Mouse (Mus musculus) ES-E14 (cell line): ENCODE data around the gene Ykt6. TPM values are rescaled to one million over a fixed set of nuclear protein-coding genes. Genes with fewer than 3 reads are reported as not detected.

Source experiments
- DNase-seq: peaks from one replicate; pipeline ENCODE4 v3.0.0-alpha.2; 2013; ENCODE audit warnings: low read depth, low spot score
- H3K27ac ChIP-seq: 2 replicates; pipeline ENCODE4 v1.5.1; 2012; ENCODE audit warnings: low read depth, mild to moderate bottlenecking, low read length, moderate library complexity, mixed read lengths; ENCODE audit not compliant: poor library complexity, insufficient read depth, severe bottlenecking
- H3K36me3 ChIP-seq: 2 replicates; pipeline ENCODE4 v1.6.1; 2012; ENCODE audit warnings: mild to moderate bottlenecking, low read length, moderate library complexity, mixed read lengths; ENCODE audit not compliant: control insufficient read depth, poor library complexity, insufficient read depth, severe bottlenecking
- H3K4me1 ChIP-seq, 2 experiments: fragments of 150-350 bp in 1 of 2; sonication (generic) in 1 of 2; 2 replicates each; pipeline ENCODE4 v1.6.1; 2012; ENCODE audit warnings: low read length in 2 of 2, mild to moderate bottlenecking in 1 of 2, mixed read lengths in 1 of 2; ENCODE audit not compliant: control insufficient read depth in 2 of 2, insufficient read depth in 2 of 2, poor library complexity in 1 of 2
- H3K4me3 ChIP-seq, 2 experiments: fragments of 150-350 bp in 1 of 2; sonication (generic) in 1 of 2; 2 replicates each; pipeline ENCODE4 v1.5.1; 2012; ENCODE audit warnings: low read length in 2 of 2, low read depth in 1 of 2, mild to moderate bottlenecking in 1 of 2, mixed read lengths in 1 of 2; ENCODE audit not compliant: insufficient read depth in 1 of 2, poor library complexity in 1 of 2, severe bottlenecking in 1 of 2
- H3K9ac ChIP-seq: 2 replicates; pipeline ENCODE4 v1.6.1; 2012; ENCODE audit warnings: low read depth, mild to moderate bottlenecking, low read length, mixed read lengths; ENCODE audit not compliant: poor library complexity, insufficient read depth, severe bottlenecking
- H3K9me3 ChIP-seq: fragments of 150-350 bp; sonication (generic); 2 replicates; pipeline ENCODE4 v1.6.1; 2012; ENCODE audit warnings: low read depth, mild to moderate bottlenecking, low read length; ENCODE audit not compliant: control insufficient read depth, insufficient read depth
- CHD2 ChIP-seq: IDR thresholded peaks from 2 replicates; pipeline ENCODE4 v1.6.1; 2014; ENCODE audit warnings: mild to moderate bottlenecking, low read depth, low read length, inconsistent platforms
- HCFC1 ChIP-seq: IDR thresholded peaks from 2 replicates; pipeline ENCODE4 v1.6.1; 2012; ENCODE audit warnings: low read length, inconsistent platforms, borderline replicate concordance; ENCODE audit not compliant: insufficient read depth
- MAFK ChIP-seq: IDR thresholded peaks from 2 replicates; pipeline ENCODE4 v1.6.1; 2014; ENCODE audit warnings: mild to moderate bottlenecking, low read depth, low read length, inconsistent platforms; ENCODE audit not compliant: insufficient read depth
- ZC3H11A ChIP-seq: IDR thresholded peaks from 2 replicates; pipeline ENCODE4 v1.6.1; 2012; ENCODE audit warnings: low read depth, mild to moderate bottlenecking, inconsistent platforms, low read length, borderline replicate concordance
- ZNF384 ChIP-seq: IDR thresholded peaks from 2 replicates; pipeline ENCODE4 v1.6.1; 2012; ENCODE audit warnings: low read depth, low read length, inconsistent platforms
- in situ Hi-C, 2 experiments: fragments of 600-800 bp; cut with MboI; formaldehyde crosslinking; loops; one replicate each; pipeline ENCODE4 v1.15.1; 2025; ENCODE audit warnings: low sequenced_read_pairs in 2 of 2, inconsistent platforms in 1 of 2; ENCODE audit not compliant: unreplicated experiment in 2 of 2
- total RNA-seq: library from RNA; depleted of rRNA; stranded (reverse); fragments of 300-350 nt; gene quantifications from 2 replicates; pipeline ENCODE4 v1.2.3, GENCODE M21; 2012

Gene Ykt6
- total RNA-seq, 1 experiment: 72.2 TPM

DNA sequence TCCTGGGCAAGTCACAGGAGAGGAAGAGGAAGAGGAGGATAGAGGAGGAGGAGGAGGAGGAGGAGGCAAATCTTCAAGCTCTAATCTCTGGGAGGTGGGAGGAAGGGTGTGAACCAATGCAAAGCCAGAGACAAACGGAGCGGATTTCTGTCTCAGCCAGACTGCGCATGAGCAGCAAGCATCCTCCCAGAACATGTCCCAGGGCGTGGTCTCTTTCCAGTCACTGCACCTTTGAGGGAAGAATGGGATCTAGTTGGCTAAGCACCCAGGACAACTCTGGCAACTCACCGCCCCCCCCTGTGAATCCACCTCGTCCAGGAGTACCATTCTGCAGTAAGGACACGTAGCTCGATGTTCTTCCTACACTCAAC is 39.3 kb upstream of the Ykt6 start:
- H3K27ac ChIP-seq: no peak overlapping the region
- H3K9ac ChIP-seq: no peak overlapping the region
- no peak for DNase-seq
- no peak for TF ChIP-seq ZNF384
- TF ChIP-seq CHD2: no peak
- no peak for TF ChIP-seq MAFK
- no peak for TF ChIP-seq ZC3H11A
- TF ChIP-seq HCFC1: no peak
- in situ Hi-C loops: no loop called here
- no peaks in the 10 kb centered on the region for H3K36me3 ChIP-seq
- H3K9me3 ChIP-seq: no peaks in the 10 kb centered on the region
- H3K4me1 ChIP-seq: peaks cover 0 to 4% of the 10 kb centered on the region in 2 experiments; a peak in 2 of 4 replicates
- no peak overlapping the region for H3K4me3 ChIP-seq

- Histone ChIP-seq H3K27ac (no peak overlapping the region), H3K4me1 (peaks cover 0 to 4% of the 10 kb centered on the region in 2 experiments; a peak in 2 of 4 replicates), H3K36me3 (no peaks in the 10 kb centered on the region), H3K4me3 (no peak overlapping the region), H3K9ac (no peak overlapping the region), H3K9me3 (no peaks in the 10 kb centered on the region)
- TF ChIP-seq ZC3H11A (no peak), CHD2 (no peak)
- no peak for DNase-seq
- in situ Hi-C loops: no loop called here
These were observed 37.4 kb upstream of the Ykt6 start for GRCm38 (mm10) chr11:5918111-5918510.

DNA sequence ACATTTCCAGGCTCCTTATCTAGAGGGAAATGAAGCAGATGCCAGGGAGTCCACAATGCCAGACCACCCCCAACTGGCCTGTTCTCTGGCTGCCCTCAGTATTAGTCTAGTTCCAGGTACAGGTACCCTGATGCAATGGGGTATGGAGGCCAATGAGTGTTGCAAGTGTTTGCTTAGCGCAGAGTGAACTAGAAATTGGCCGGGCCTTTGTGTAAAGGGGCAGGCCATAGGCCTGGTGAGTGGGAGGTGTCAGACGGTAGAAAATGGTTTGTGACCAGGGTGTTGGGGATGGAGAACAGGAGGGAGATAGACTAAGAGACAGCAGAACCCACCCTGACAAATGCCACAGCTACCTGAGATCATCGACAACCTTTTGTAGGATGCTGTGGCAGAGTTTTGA is 35.9 kb upstream of the Ykt6 start:
- Histone ChIP-seq H3K27ac (no peak overlapping the region), H3K9ac (no peak overlapping the region), H3K9me3 (no peaks in the 10 kb centered on the region), H3K4me1 (peaks cover 2 to 4% of the 10 kb centered on the region in 2 experiments; a peak in 2 of 4 replicates), H3K4me3 (no peak overlapping the region), H3K36me3 (no peaks in the 10 kb centered on the region)
- TF ChIP-seq HCFC1 (no peak), ZNF384 (no peak), ZC3H11A (no peak), CHD2 (no peak)
- in situ Hi-C loops: no loop called here
- DNase-seq: no peak

GRCm38 (mm10) chr11:5920323-5920960 is 35.1 kb upstream of the Ykt6 start:
- Histone ChIP-seq H3K9ac (no peak overlapping the region), H3K36me3 (no peaks in the 10 kb centered on the region), H3K4me1 (peaks cover 2 to 4% of the 10 kb centered on the region in 2 experiments; a peak in 2 of 4 replicates), H3K27ac (no peak overlapping the region), H3K9me3 (no peaks in the 10 kb centered on the region), H3K4me3 (no peak overlapping the region)
- DNase-seq: no peak
- in situ Hi-C loops: no loop called here
- no peak for TF ChIP-seq MAFK
- no peak for TF ChIP-seq ZC3H11A
- no peak for TF ChIP-seq ZNF384
- TF ChIP-seq CHD2: no peak
- no peak for TF ChIP-seq HCFC1

GRCm38 (mm10) chr11:5924699-5925098 is 30.8 kb upstream of the Ykt6 start:
- in situ Hi-C loops: no loop called here

More at GRCm38 (mm10) chr11:5924699-5925098, 30.8 kb upstream of the Ykt6 start:
- Histone ChIP-seq H3K4me1 (peaks cover 2 to 3% of the 10 kb centered on the region in 2 experiments; a peak in 2 of 4 replicates), H3K4me3 (no peak overlapping the region), H3K9ac (no peak overlapping the region), H3K9me3 (no peaks in the 10 kb centered on the region), H3K36me3 (no peaks in the 10 kb centered on the region), H3K27ac (no peak overlapping the region)
- DNase-seq: no peak
- TF ChIP-seq ZNF384 (no peak), HCFC1 (no peak), CHD2 (no peak), ZC3H11A (no peak), MAFK (no peak)
